ENCODE assay signal across 25 mouse cellular contexts in genomic region chr14:23486687-23487086, GRCm38 (mm10).
DNase-seq lines count a peak whose midpoint lies in the region; ATAC-seq lines count a peak whose summit lies in the region.
"Had no signal": no experiment of that assay in that cellular context is flagged by ENCODE, and none has a peak within 500 bp of the region (broad histone marks: within the 10 kb centered on the region; RNA-seq: fewer than 3 reads in every experiment).

No protein-coding gene starts in this region.

- no peak for DNase-seq in frontal cortex, postnatal 14 days (ENCODE audit: low spot score in 2 of 2)
- DNase-seq in lung, postnatal 36 days = no peak
- DNase-seq in telencephalon, adult 2 months (ENCODE audit: low read depth, low spot score) = peak; percentile 41
- no peak for DNase-seq in urinary bladder, postnatal 4 days (ENCODE audit: low spot score in 2 of 2)
- DNase-seq: adrenal gland, postnatal 10 days; adrenal gland, postnatal 36 days; B cell, adult 2 months; cerebellum, adult 11 months; cerebellum, adult 2 months; cerebellum, adult 9-11 months; cerebellum, postnatal 25 days; gastrocnemius, postnatal 25 days; kidney, adult 11 months had no signal

- no peak overlapping the region for H3K9ac ChIP-seq in lung, embryonic 15.5 days
- H3K9ac ChIP-seq: forebrain, embryonic 12.5 days; forebrain, embryonic 15.5 days; hindbrain, embryonic 13.5 days; intestine, embryonic 15.5 days had no signal

- H3K4me3 ChIP-seq in lung, embryonic 15.5 days = no peak overlapping the region
- H3K4me3 ChIP-seq: erythroblast, embryonic 14.5 days; forebrain, embryonic 12.5 days; forebrain, embryonic 15.5 days; hindbrain, embryonic 13.5 days; intestine, embryonic 15.5 days had no signal

- H3K27ac ChIP-seq in lung, embryonic 15.5 days = 0 out of 2 replicates have a peak overlapping the region, but pooled peaks have one; percentile 7
- H3K27ac ChIP-seq: forebrain, embryonic 12.5 days; forebrain, embryonic 15.5 days; hindbrain, embryonic 13.5 days; intestine, embryonic 15.5 days had no signal

- H3K4me1 ChIP-seq in lung, embryonic 15.5 days = peaks cover 3% of the 10 kb centered on the region; the same call in 1 of the 2 replicates
- H3K4me1 ChIP-seq: forebrain, embryonic 12.5 days; forebrain, embryonic 15.5 days; hindbrain, embryonic 13.5 days; intestine, embryonic 15.5 days had no signal

- H3K36me3 ChIP-seq in lung, embryonic 15.5 days = no peaks in the 10 kb centered on the region
- H3K36me3 ChIP-seq: forebrain, embryonic 12.5 days; forebrain, embryonic 15.5 days; G1E; hindbrain, embryonic 13.5 days; intestine, embryonic 15.5 days had no signal

- peak; percentile 90 for ATAC-seq in frontal cortex, adult (ENCODE audit: low TSS enrichment)
- ATAC-seq in lung, embryonic 15.5 days (ENCODE audit: borderline replicate concordance, extremely low read depth, low FRiP score, low TSS enrichment) = no peak
- ATAC-seq: forebrain, embryonic 15.5 days; hindbrain, embryonic 16.5 days; intestine, embryonic 15.5 days; Patski had no signal

- WGBS in lung, embryonic 15.5 days = 67% methylated on average over 1 of the region's 1 CpGs

- H3K4me2 ChIP-seq in lung, embryonic 15.5 days = no peak overlapping the region
- H3K4me2 ChIP-seq: forebrain, embryonic 12.5 days; forebrain, embryonic 15.5 days; heart, embryonic 11.5 days; hindbrain, embryonic 13.5 days; intestine, embryonic 15.5 days had no signal

- no peaks in the 10 kb centered on the region for H3K9me3 ChIP-seq in lung, embryonic 15.5 days
- H3K9me3 ChIP-seq: forebrain, embryonic 12.5 days; forebrain, embryonic 15.5 days; G1E; hindbrain, embryonic 13.5 days; intestine, embryonic 15.5 days had no signal

- H3K27me3 ChIP-seq in lung, embryonic 15.5 days = no peaks in the 10 kb centered on the region
- H3K27me3 ChIP-seq: CH12.LX; forebrain, embryonic 12.5 days; forebrain, embryonic 15.5 days; hindbrain, embryonic 13.5 days; intestine, embryonic 15.5 days had no signal
